Mouse (Mus musculus) cerebellum, adult 11-12 months (tissue): ENCODE results near the gene Avp.
A peak's percentile ranks its signal among the peaks of the same experiment; 100 is the strongest.

ENCODE experiments used
- DNase-seq: peaks from one replicate; pipeline ENCODE4 v3.0.0; 2022

Avp gene

DNA sequence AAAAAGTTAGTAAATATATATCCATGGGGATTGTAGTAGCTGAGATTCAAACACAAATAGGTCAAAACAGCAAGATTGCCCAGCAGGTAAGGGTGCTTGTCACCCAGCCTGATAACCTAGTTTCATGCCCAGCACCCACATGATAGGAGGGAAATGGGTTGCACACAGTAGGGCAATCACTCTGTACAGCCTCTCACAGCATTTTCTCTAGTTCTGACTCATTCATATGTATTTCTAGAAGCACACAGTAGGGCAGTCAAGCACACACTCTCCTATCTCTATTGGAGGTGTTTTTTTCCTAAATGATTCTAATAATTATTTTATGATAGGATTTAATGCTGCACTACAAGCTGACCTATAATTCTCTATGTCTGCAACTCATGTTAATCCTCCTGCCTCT, 12.4 kb downstream of the Avp start:
- no peak for DNase-seq

GRCm38 (mm10) chr2:130568921-130569320, 13.4 kb downstream of the Avp start:
- DNase-seq, result no peak

DNA sequence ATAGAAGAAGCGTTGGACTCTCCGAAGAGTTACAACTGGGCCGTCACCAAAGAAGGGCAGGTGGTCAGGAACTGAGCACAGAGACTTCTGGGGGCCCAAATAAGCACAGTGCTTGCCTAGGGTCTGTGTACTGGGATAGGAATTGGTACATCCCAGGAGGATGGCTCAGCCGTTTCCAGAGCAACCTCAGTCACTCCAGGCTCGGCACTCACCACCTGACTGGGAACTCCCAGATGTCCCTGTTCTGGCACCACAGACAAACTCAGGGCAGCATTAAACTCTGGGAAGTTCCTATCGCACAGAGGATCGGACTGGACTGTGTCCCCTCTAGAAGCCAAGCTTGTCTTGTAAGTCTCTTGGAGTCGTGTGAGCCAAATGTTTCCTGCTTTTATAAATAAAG, 17.4 kb downstream of the Avp start:
- DNase-seq, result no peak

DNA sequence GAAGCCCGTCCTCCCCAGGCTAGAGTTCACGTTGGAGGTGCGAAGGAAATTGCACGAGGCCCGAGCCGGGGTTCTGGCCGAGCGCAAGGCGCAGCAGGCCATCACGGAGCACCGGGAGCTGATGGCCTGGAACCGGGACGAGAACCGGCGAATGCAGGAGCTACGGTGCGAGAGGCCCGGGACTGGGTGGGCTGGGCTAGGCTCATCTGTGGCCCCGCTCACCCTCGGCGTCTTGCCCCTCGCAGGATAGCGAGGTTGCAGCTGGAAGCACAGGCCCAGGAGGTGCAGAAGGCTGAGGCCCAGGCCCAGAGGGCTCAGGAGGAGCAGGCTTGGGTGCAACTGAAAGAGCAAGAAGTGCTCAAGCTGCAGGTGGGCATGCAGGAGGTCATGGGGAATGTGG, 18.3 kb downstream of the Avp start:
- DNase-seq, result peak; percentile 45

GRCm38 (mm10) chr2:130563212-130564055, 18.9 kb downstream of the Avp start, which contains the start of gene Mrps26:
Gene Mrps26 (plus strand): TSS chr2:130563742.
- peak; percentile 94 for DNase-seq

DNA sequence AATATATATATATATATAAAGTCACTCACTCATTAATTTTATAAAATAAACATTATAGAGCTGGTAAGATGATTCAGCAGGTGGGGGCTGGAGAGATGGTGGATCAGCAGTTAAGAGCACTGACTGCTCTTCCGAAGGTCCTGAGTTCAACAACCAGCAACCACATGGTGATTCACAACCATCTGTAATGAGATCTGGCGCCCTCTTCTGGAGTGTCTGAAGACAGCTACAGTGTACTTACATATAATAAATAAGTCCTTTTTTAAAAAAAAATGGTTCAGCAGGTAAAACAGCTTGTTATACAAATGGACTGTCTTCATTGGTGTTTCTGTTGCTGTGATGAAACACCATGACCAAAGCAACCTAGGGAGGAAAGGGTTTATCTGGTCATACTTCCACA, 24.3 kb downstream of the Avp start:
- no peak for DNase-seq

- peak; percentile 33 for DNase-seq
Observed at GRCm38 (mm10) chr2:130557462-130557861, 24.9 kb downstream of the Avp start.

GRCm38 (mm10) chr2:130556292-130556691, 26.1 kb downstream of the Avp start:
- DNase-seq, result no peak

GRCm38 (mm10) chr2:130554841-130555240, 27.5 kb downstream of the Avp start:
- DNase-seq, result no peak

GRCm38 (mm10) chr2:130546957-130547356, 35.4 kb downstream of the Avp start:
- DNase-seq, result no peak

DNA sequence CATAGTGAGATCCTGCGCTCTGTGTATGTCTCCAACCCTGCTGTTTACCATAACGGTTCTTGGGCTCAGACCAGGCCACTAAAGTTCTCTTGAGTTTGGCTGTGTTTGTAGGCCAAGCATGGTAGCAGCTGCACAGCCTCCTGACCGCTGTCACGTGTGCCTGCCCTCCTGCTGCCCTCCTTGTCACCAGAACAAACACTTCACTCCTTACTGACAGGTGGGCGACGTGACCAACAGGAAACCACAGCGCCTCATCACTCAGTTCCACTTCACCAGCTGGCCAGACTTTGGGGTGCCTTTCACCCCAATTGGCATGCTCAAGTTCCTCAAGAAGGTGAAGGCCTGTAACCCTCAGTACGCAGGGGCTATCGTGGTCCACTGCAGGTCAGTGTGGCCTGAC, 42.1 kb downstream of the Avp start:
- DNase-seq, result no peak

GRCm38 (mm10) chr2:130538876-130539546, 43.3 kb downstream of the Avp start:
- DNase-seq, result no peak

GRCm38 (mm10) chr2:130536890-130537289, 45.5 kb downstream of the Avp start:
- no peak for DNase-seq

DNA sequence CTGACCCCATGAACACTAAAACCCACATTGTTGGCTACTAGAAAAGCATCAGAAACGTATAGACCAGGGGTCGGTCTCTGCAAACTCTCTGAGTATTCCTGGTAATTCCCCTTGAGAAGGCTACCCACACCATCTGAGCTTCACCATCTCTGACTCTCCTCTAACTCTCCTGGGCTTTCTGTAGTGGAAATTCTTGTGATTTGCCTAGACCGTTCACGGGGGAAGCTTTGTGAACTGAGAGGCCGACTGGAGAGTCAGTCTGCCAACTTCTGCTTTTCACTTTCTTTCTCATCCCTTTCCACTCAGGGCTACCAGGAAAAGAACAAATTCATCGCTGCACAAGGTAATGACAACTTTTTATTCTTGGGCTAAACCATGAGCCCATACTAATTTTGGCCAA, 47.3 kb downstream of the Avp start:
- no peak for DNase-seq

GRCm38 (mm10) chr2:130532201-130532600, 50.2 kb downstream of the Avp start:
- no peak for DNase-seq
